Mouse (Mus musculus): Measurements from ENCODE around the gene Elac2.

DNA sequence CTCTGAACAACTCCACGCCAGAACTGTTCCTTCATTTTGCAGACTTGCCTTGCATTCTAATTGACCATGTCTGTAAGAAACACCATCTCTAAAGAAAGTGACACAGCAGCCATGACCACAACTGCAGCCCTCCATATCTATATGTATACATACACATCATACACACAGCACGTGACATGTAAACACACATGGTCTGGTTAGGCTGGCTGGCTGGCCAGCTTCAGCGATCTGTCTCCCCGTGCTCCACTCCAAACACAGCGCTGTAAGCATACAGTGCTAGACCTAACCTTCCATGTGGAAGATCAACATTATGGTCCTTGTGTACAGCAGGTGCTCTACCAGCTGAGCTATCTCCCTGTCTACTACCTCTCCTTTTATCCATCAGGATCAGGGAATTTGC, 72.0 kb downstream of the Elac2 start:
- TF ChIP-seq EP300 (IDR thresholded peaks at IDR 0.05) (no peak), CTCF (IDR thresholded peaks at IDR 0.05) (no peak)
